In genomic region chr5:100860417-100861053, GRCm38 (mm10) we compare ENCODE assay signal across 7 mouse cellular contexts. TPM values are rescaled to one million over a fixed set of nuclear protein-coding genes. Genes with fewer than 3 reads are reported as not detected.
DNase-seq lines count a peak whose midpoint lies in the region; ATAC-seq and TF ChIP-seq lines count a peak whose summit lies in the region.

No protein-coding gene starts in this region.

- H3K27ac ChIP-seq in kidney, embryonic 16.5 days (ENCODE audit: low read length) = no peak overlapping the region
- peak overlapping the region; percentile 21 for H3K27ac ChIP-seq in macrophage
- no peak overlapping the region for H3K27ac ChIP-seq in left cerebral cortex, adult 2 months

- no peak for TF ChIP-seq CTCF in left cerebral cortex, adult 2 months (IDR thresholded peaks at IDR 0.05)

- H3K4me3 ChIP-seq in kidney, embryonic 16.5 days (ENCODE audit: low read length) = no peak overlapping the region
- H3K4me3 ChIP-seq in macrophage (ENCODE audit: inconsistent target) = no peak overlapping the region
- no peak overlapping the region for H3K4me3 ChIP-seq in left cerebral cortex, adult 2 months

- H3K4me2 ChIP-seq in kidney, embryonic 16.5 days (replicated peaks; ENCODE audit: low read depth, low read length) = no peak overlapping the region

- ATAC-seq in kidney, embryonic 16.5 days (ENCODE audit: low FRiP score, low TSS enrichment) = 0 out of 2 replicates have a peak, but pooled peaks have one; percentile 49

- peaks cover 5% of the 10 kb centered on the region; the same call in 1 of the 2 replicates for H3K4me1 ChIP-seq in kidney, embryonic 16.5 days (ENCODE audit: insufficient read depth, low read length)

- WGBS in kidney, embryonic 16.5 days = 57% methylated on average over 12 of the region's 12 CpGs
- 47% methylated on average over 12 of the region's 12 CpGs for WGBS in macrophage (ENCODE audit: missing documents)

- H3K27me3 ChIP-seq in kidney, embryonic 16.5 days (ENCODE audit: insufficient read depth, low read length) = no peaks in the 10 kb centered on the region

- no peaks in the 10 kb centered on the region for H3K9me3 ChIP-seq in kidney, embryonic 16.5 days (ENCODE audit: low read length)

- H3K79me2 ChIP-seq in macrophage (ENCODE audit: inconsistent target) = no peaks in the 10 kb centered on the region

- no peaks in the 10 kb centered on the region for H3K36me3 ChIP-seq in kidney, embryonic 16.5 days (ENCODE audit: insufficient read depth, low read length)
- no peaks in the 10 kb centered on the region for H3K36me3 ChIP-seq in macrophage (ENCODE audit: inconsistent target)

- intact Hi-C loops in left cerebral cortex, adult 2 months (cut with DNase I) = no loop called here

- DNase-seq in adrenal gland, postnatal 25 days = peak; percentile 40
- peak; percentile 91 for DNase-seq in gonadal fat pad, adult 2 months (ENCODE audit: low read depth)
- DNase-seq in thymus, postnatal 14 days = no peak
- DNase-seq in left cerebral cortex, adult 2 months (ENCODE audit: extremely low spot score in 1 of 2, low spot score in 2 of 2) = no peak
- no peak for DNase-seq in embryo, embryonic 10 days (ENCODE audit: low spot score)

- no peak overlapping the region for H3K9ac ChIP-seq in kidney, embryonic 16.5 days (replicated peaks; ENCODE audit: low read length)

RNA-seq across cellular contexts. Expression of gene Gpat3, which starts 15.0 kb away (rescaled TPM):
- 5.0 and 8.7 TPM in 2 replicates for total RNA-seq in adrenal gland, postnatal 25 days (2021)
- polyA plus RNA-seq in gonadal fat pad, adult 2 months (2012; rRNA removed) = 19.4 and 21.9 TPM in 2 replicates
- 1.4 and 1.7 TPM in 2 replicates for polyA plus RNA-seq in kidney, embryonic 16.5 days (2015; fragmentation: Nextera tagmentation; extraction: Ambion mirVana)
- total RNA-seq in macrophage (2018; cell fraction: chromatin; rRNA removed) = 1 to 10 TPM in 5 of 26 experiments, under 1 TPM in 13, not detected in 8; 0.25 to 3.7 (median 0.69) TPM
- 1 to 10 TPM in 5 of 26 experiments, under 1 TPM in 21; 0.36 to 1.4 (median 0.71) TPM for total RNA-seq in macrophage (2018; cell fraction: cytosol; rRNA removed)
- 1 to 10 TPM in 6 of 26 experiments, under 1 TPM in 20; 0.24 to 1.7 (median 0.67) TPM for total RNA-seq in macrophage (2018; cell fraction: nucleus; rRNA removed)
- 0.41 to 0.87 TPM (median 0.79 TPM) in 3 replicates for polyA plus RNA-seq in macrophage (2018)
- 1 to 10 TPM; 3.9 to 5.0 TPM for total RNA-seq in left cerebral cortex, adult 2 months (2021)

RNA-seq across cellular contexts. Expression of gene Abraxas1, which starts 39.8 kb away (rescaled TPM):
- total RNA-seq in adrenal gland, postnatal 25 days (2021) = 13.6 and 18.7 TPM in 2 replicates
- polyA plus RNA-seq in gonadal fat pad, adult 2 months (2012; rRNA removed) = 6.1 TPM in 2 replicates
- polyA plus RNA-seq in kidney, embryonic 16.5 days (2015; fragmentation: Nextera tagmentation; extraction: Ambion mirVana) = 29.7 and 32.4 TPM in 2 replicates
- 10 to 100 TPM in 15 of 26 experiments, 1 to 10 TPM in 11; 1.2 to 42.8 (median 13.1) TPM for total RNA-seq in macrophage (2018; cell fraction: chromatin; rRNA removed)
- 1 to 10 TPM in 25 of 26 experiments, under 1 TPM in 1; 0.81 to 5.7 (median 3.3) TPM for total RNA-seq in macrophage (2018; cell fraction: cytosol; rRNA removed)
- 10 to 100 TPM in 12 of 26 experiments, 1 to 10 TPM in 14; 1.4 to 32.8 (median 8.1) TPM for total RNA-seq in macrophage (2018; cell fraction: nucleus; rRNA removed)
- 5.3 to 9.5 TPM (median 5.4 TPM) in 3 replicates for polyA plus RNA-seq in macrophage (2018)
- total RNA-seq in left cerebral cortex, adult 2 months (2021) = 1 to 10 TPM; 6.5 to 9.2 TPM

Comparison
In these comparisons a context has a peak if more than half of its experiments do, and no peak if none do; other contexts are left out.
1. DNase-seq: peak in adrenal gland, postnatal 25 days (single experiment) and gonadal fat pad, adult 2 months (single experiment); none in thymus, postnatal 14 days (single experiment), left cerebral cortex, adult 2 months (0 of 2) and embryo, embryonic 10 days (single experiment).